Mouse (Mus musculus) heart, postnatal 4 days (tissue): ENCODE measurements at regions not wholly inside any gene's neighbourhood (a gene's known extent, or its start where the extent isn't known, plus 50 kb on each side); places are given as distances from the start of the nearest gene placed in this dataset.

Experiments
- DNase-seq: peaks from one replicate; pipeline ENCODE4 v3.0.0; 2021

DNA sequence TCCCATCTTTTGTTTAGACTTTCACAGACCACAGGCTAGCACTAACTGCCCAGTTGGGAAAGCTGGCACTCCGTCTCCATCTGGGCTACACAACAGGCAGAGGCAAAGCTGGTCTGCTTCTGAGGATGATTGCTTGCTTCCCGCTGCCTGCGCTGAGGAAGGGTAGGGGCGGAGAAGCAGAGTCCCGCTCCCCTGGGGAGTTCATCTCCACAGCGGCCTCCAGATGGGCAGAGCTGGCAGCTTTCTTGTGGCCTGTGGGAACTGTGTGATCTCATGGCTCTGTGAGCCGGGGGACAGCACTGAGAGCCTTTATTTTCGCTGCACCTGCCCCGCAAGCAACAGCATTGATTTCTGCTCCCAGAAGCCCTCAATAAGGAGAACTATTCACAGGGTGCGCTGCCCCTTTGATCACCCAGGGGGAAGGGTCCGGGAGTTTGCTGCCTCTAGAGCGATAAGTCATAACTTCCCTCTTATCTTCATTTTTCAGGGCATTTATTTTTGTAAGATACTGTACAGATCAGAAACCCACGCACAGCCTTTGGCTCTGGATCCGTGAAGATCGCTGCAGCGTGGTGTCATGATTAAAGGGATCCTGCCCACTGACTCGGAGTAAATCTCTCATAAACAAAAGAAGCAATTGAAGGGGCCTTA is 155.7 kb downstream of the Gm9376 start:
- no peak for DNase-seq

DNA sequence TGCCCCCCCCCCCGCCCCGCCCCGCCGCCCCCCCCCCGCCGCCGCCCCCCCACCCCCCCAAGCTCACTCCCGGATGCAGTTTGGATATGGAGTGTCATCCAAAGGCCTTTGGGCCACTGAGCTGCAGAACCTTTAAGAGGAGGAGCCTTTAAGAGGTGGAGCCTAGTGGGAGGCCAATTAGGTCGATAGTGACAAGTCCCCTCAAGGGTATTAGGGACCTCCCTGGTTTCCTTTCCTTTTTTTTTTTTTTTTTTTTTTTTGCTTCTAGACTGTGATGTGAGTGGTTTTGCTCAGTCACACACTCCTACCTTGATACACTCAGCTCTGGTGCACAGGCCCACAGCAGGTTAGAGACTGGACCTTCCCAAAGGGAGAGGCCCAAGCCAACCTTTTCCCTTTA is 156.5 kb downstream of the Gm9376 start:
- DNase-seq, result no peak

DNA sequence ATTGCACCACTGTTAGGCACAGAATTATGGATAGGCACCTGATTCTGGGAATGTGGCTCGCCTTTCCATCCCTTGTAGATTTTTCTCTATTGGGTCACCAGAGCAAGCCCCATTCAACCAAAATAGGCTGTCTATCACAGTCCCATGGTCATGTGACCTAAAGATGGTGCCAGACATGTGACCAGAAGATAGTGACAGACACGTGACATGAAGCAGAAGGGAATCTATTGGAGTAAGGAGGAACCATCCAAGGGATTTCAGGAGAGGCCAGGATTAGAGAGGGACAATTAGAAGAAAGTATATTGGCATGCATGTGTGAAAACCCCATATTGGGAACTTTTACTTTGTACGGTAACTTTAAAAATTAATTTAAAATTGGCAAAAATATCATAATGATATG is 159.8 kb downstream of the Gm9376 start:
- no peak for DNase-seq

DNA sequence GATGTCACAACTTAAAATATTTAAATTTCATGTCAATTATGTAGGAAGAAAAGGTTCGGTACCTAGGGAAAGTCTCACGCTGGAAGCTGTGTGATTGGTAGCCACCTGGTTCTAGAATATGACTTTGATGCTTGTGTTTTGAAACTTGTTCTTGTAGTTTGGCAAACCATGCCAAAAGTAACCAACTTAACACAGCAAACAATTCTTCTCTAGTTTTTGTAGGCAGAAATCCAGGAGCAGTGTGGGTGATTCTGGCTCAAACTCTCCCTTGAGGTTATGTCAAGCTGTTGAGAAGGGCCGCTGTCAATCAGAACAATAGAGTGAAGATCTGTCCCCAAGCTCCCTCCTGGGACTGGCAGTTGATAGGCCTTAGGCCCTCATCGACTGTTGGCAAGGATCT is 163.5 kb downstream of the Gm9376 start:
- DNase-seq, result no peak

DNA sequence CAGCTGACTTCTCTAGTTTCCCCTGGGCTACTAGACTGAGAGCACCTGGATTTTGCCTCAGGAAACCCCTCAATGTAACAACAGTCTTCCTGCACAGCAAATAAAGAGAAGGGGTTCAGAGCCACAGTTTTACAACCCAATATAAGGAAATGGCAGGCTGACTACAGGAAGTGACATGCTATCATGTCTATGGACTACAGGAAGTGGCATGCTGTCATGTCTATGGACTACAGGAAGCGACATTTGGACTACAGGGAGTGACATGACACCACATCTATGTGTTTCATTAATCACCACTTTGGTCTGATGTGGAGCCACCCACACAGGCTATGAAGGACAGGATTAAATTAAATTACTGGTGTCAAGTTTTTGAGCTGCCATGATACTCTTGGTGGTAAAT is 164.0 kb downstream of the Gm9376 start:
- DNase-seq, result no peak

DNA sequence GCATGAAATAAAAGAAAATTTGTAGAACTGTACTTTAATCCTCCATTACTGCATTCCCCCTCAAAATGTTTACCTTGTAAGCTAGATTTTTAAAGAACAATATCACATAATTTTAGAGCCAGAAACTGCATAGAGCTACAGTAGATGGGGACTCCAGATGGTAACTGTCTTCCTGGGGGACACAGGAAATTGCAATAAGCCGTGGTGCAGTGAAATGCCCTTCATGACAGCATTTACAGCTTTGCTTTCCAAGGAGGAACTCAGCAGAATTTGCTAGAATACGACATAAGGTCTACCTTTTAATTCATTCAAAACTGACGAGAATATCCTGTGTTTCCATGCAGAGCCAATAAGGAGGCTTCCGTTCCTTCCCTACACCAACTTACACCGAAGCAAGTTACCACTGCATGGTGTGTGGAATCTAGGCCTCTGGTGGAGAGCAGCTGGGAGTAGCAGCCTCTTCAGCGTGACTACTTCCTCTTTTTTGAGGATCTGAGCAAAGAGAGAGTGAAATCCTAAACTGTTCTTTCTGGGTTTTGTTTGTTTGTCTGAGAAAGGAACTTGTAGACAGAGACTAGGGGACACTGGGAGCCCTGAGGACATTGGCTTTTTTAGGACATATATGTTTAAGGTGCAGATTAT is 164.6 kb downstream of the Gm9376 start:
- no peak for DNase-seq
